Mouse (Mus musculus) lung, postnatal 0 days (tissue): ENCODE data around the gene Trp73. TPM values are rescaled to one million over a fixed set of nuclear protein-coding genes. Genes with fewer than 3 reads are reported as not detected.

ENCODE experiments used
- ATAC-seq: fragments of 200-750 bp; cut with Nextera tagmentation; 2 replicates; pipeline ENCODE4 v1.8.0; 2017; ENCODE audit warnings: moderate library complexity
- DNase-seq: peaks from one replicate; pipeline ENCODE4 v3.0.0-alpha.2; 2016; ENCODE audit warnings: low spot score
- H3K27ac ChIP-seq: fragments of 300-500 bp; sonication (generic); 2 replicates; pipeline ENCODE4 v1.5.1; 2014; ENCODE audit warnings: antibody characterized with exemption, mild to moderate bottlenecking, low read length, mixed read lengths
- H3K27me3 ChIP-seq: fragments of 300-500 bp; sonication (generic); replicated peaks from 2 replicates; pipeline ENCODE4 v1.6.1; 2014; ENCODE audit warnings: low read length, mixed read lengths; ENCODE audit not compliant: insufficient read depth
- H3K36me3 ChIP-seq: fragments of 300-500 bp; sonication (generic); 2 replicates; pipeline ENCODE4 v1.6.1; 2014; ENCODE audit warnings: low read length, mixed read lengths; ENCODE audit not compliant: insufficient read depth
- H3K4me1 ChIP-seq: fragments of 300-500 bp; sonication (generic); 2 replicates; pipeline ENCODE4 v1.6.1; 2014; ENCODE audit warnings: antibody characterized with exemption, low read depth, low read length, mixed read lengths; ENCODE audit not compliant: insufficient read depth
- H3K4me2 ChIP-seq: fragments of 300-500 bp; sonication (generic); replicated peaks from 2 replicates; pipeline ENCODE4 v1.6.1; 2014; ENCODE audit warnings: low read depth, mild to moderate bottlenecking, low read length, moderate library complexity, mixed read lengths
- H3K4me3 ChIP-seq: fragments of 300-500 bp; sonication (generic); 2 replicates; pipeline ENCODE4 v1.5.1; 2014; ENCODE audit warnings: low read depth, low read length
- H3K9ac ChIP-seq: fragments of 300-500 bp; sonication (generic); replicated peaks from 2 replicates; pipeline ENCODE4 v1.6.1; 2014; ENCODE audit warnings: low read depth, mild to moderate bottlenecking
- H3K9me3 ChIP-seq: fragments of 300-500 bp; sonication (generic); 2 replicates; pipeline ENCODE4 v1.6.1; 2016; ENCODE audit warnings: low read length, mixed read lengths
- CTCF ChIP-seq: IDR thresholded peaks from 2 replicates; pipeline ENCODE4 v1.5.1; 2016; ENCODE audit warnings: antibody characterized with exemption, mild to moderate bottlenecking
- EP300 ChIP-seq: IDR thresholded peaks from 2 replicates; pipeline ENCODE4 v1.6.1; 2016; ENCODE audit warnings: antibody characterized with exemption, mild to moderate bottlenecking, control low read depth
- WGBS: fragments of 180-500 bp; shearing (Covaris S2); extraction: QIAGEN DNeasy Blood & Tissue Kit; methylation state at CpG from one replicate; pipeline ENCODE4 v1.1.7; 2014; 5-methylcytosine and 5-hydroxymethylcytosine counted together
- polyA plus RNA-seq: library from polyadenylated mRNA; unstranded; fragments of >200 nt; fragmentation: Nextera tagmentation; extraction: Ambion mirVana; gene quantifications from 2 replicates; pipeline ENCODE4 v1.2.1, GENCODE M21; 2015

The Trp73 gene
- polyA plus RNA-seq, 1 experiment from 2014 or later = 1.8 TPM

DNA sequence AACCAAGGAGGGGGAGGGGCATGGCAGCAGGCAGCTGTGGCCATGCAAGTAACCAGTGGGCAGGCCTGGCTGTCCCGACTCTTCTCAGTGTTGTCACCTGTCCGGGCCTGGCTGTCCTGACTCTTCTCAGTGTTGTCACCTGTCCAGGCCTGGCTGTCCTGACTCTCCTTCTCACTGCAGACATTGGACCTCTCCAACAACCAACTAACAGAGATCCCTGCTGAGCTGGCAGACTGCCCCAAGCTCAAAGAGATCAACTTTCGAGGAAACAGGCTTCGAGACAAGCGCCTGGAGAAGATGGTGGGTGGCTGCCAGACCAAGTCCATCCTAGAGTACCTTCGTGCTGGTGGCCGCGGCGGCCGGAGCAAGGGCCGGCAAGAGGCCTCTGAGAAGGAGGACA, 124.5 kb downstream of the Trp73 start:
- no peaks in the 10 kb centered on the region for H3K9me3 ChIP-seq
- no peak overlapping the region for H3K9ac ChIP-seq
- peaks cover 21% of the 10 kb centered on the region; the same call in 1 of the 2 replicates for H3K36me3 ChIP-seq
- H3K4me3 ChIP-seq = no peak overlapping the region
- 89% methylated on average over 11 of the region's 11 CpGs for WGBS
- peaks cover 9% of the 10 kb centered on the region; the same call in 1 of the 2 replicates for H3K4me1 ChIP-seq
- H3K4me2 ChIP-seq = no peak overlapping the region
- no peak for TF ChIP-seq CTCF
- no peak for TF ChIP-seq EP300
- DNase-seq (no peak), ATAC-seq (no peak)
- no peaks in the 10 kb centered on the region for H3K27me3 ChIP-seq
- H3K27ac ChIP-seq = no peak overlapping the region

- H3K27ac ChIP-seq = peak overlapping the region; percentile 58
- under 1% methylated on average over 39 of the region's 55 CpGs for WGBS
- peaks cover 7% of the 10 kb centered on the region; the same call in 1 of the 2 replicates for H3K36me3 ChIP-seq
- no peak for DNase-seq
- H3K27me3 ChIP-seq = no peaks in the 10 kb centered on the region
- peaks cover 9% of the 10 kb centered on the region; the same call in 1 of the 2 replicates for H3K4me1 ChIP-seq
- no peak for ATAC-seq
- H3K4me3 ChIP-seq = peak overlapping the region; percentile 97
- H3K9ac ChIP-seq = peak overlapping the region; percentile 92
- H3K4me2 ChIP-seq = peak overlapping the region; percentile 97
- TF ChIP-seq CTCF = no peak
- TF ChIP-seq EP300 = no peak
- no peaks in the 10 kb centered on the region for H3K9me3 ChIP-seq
Observed at GRCm38 (mm10) chr4:154012132-154012882, 127.7 kb downstream of the Trp73 start.

GRCm38 (mm10) chr4:154011646-154012089, 128.3 kb downstream of the Trp73 start, which contains the start of gene Lrrc47:
Gene Lrrc47, plus strand, starts transcription at chr4:154011731.
- no peak for TF ChIP-seq CTCF
- no peak for TF ChIP-seq EP300
- 0% methylated on average over 41 of the region's 59 CpGs for WGBS
- H3K4me3 ChIP-seq = peak within 1 kb of the TSS; percentile 97
- DNase-seq (peak; percentile 93), ATAC-seq (peak; percentile 95)
- H3K27ac ChIP-seq = peak within 1 kb of the TSS; percentile 58
- H3K27me3 ChIP-seq = no peaks in the 10 kb centered on the region
- peak within 1 kb of the TSS; percentile 97 for H3K4me2 ChIP-seq
- peaks cover 9% of the 10 kb centered on the region; the same call in 1 of the 2 replicates for H3K4me1 ChIP-seq
- H3K36me3 ChIP-seq = peaks cover 5% of the 10 kb centered on the region; the same call in 1 of the 2 replicates
- H3K9ac ChIP-seq = peak within 1 kb of the TSS; percentile 92
- H3K9me3 ChIP-seq = no peaks in the 10 kb centered on the region

GRCm38 (mm10) chr4:154010907-154011645, 128.9 kb downstream of the Trp73 start:
- TF ChIP-seq EP300 (no peak), CTCF (no peak)
- Histone ChIP-seq H3K9me3 (no peaks in the 10 kb centered on the region), H3K27me3 (no peaks in the 10 kb centered on the region), H3K4me3 (peak overlapping the region; percentile 97), H3K4me1 (peaks cover 9% of the 10 kb centered on the region; the same call in 1 of the 2 replicates), H3K27ac (no peak overlapping the region; the same call in 1 of the 2 replicates), H3K4me2 (peak overlapping the region; percentile 97), H3K9ac (peak overlapping the region; percentile 35; the same call in 1 of the 2 replicates), H3K36me3 (peaks cover 5% of the 10 kb centered on the region; the same call in 1 of the 2 replicates)
- DNase-seq = no peak
- 25% methylated on average over 13 of the region's 13 CpGs for WGBS
- peak; percentile 27; the same call in 1 of the 2 replicates for ATAC-seq

DNA sequence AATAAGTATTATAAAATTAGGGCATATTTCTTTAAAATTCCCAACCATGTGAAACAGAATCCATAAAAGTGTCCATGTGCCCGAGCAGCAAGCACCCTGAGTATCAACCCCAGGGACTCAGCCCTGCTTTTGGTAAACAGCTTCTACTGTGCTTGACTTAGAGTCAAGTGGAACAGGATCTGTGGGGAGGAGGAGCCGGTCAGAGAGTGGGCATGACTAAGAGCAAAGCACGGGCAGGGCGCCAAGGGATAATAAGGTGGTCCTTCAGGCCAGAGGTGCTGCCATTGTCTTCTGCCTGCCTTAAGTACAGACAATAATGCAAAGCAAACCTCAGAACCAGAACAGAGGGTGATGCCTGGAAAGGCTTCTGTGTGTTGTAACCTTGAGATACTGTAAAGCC, 132.2 kb downstream of the Trp73 start:
- no peaks in the 10 kb centered on the region for H3K9me3 ChIP-seq
- H3K36me3 ChIP-seq = 0 out of 2 replicates have a peak, but pooled peaks cover 4% of the 10 kb centered on the region
- ATAC-seq (peak; percentile 68), DNase-seq (peak; percentile 75)
- no peak overlapping the region for H3K4me2 ChIP-seq
- H3K9ac ChIP-seq = no peak overlapping the region
- H3K4me3 ChIP-seq = no peak overlapping the region
- peak overlapping the region; percentile 59 for H3K27ac ChIP-seq
- H3K4me1 ChIP-seq = peaks cover 7% of the 10 kb centered on the region; the same call in 1 of the 2 replicates
- H3K27me3 ChIP-seq = no peaks in the 10 kb centered on the region
- 38% methylated on average over 4 of the region's 4 CpGs for WGBS
- no peak for TF ChIP-seq EP300
- TF ChIP-seq CTCF = no peak

- Histone ChIP-seq H3K9ac (no peak overlapping the region), H3K4me3 (no peak overlapping the region), H3K36me3 (peaks cover 13% of the 10 kb centered on the region; the same call in 1 of the 2 replicates), H3K27me3 (no peaks in the 10 kb centered on the region), H3K4me1 (0 out of 2 replicates have a peak, but pooled peaks cover 4% of the 10 kb centered on the region), H3K27ac (no peak overlapping the region), H3K4me2 (no peak overlapping the region), H3K9me3 (no peaks in the 10 kb centered on the region)
- DNase-seq (no peak), ATAC-seq (no peak)
- no peak for TF ChIP-seq EP300
- TF ChIP-seq CTCF = no peak
- WGBS = 87% methylated on average over 6 of the region's 6 CpGs
Observed at GRCm38 (mm10) chr4:154006264-154006663, 133.7 kb downstream of the Trp73 start.

Other genes starting within 250 kb of the Trp73 start
- gene A430005L14Rik, start 183.0 kb downstream of the Trp73 start, polyA plus RNA-seq = 57.6 and 61.5 TPM in 2 replicates
- gene Dffb, start 165.1 kb downstream of the Trp73 start, polyA plus RNA-seq = 8.1 and 8.6 TPM in 2 replicates
- 9.6 and 10.1 TPM in 2 replicates for gene Cep104, start 165.0 kb downstream of the Trp73 start, polyA plus RNA-seq
- 15.2 and 15.4 TPM in 2 replicates for gene Lrrc47, start 128.5 kb downstream of the Trp73 start, polyA plus RNA-seq
- gene Smim1, start 114.0 kb downstream of the Trp73 start, polyA plus RNA-seq = 57.9 and 59.4 TPM in 2 replicates
- gene Ccdc27, start 97.5 kb downstream of the Trp73 start, polyA plus RNA-seq = not detected in 2 replicates
- gene Wrap73, start 2.2 kb upstream of the Trp73 start, polyA plus RNA-seq = 19.8 and 21.6 TPM in 2 replicates
- 249 and 268 TPM in 2 replicates for gene Tprgl, start 20.5 kb upstream of the Trp73 start, polyA plus RNA-seq
- 24.1 and 25.5 TPM in 2 replicates for gene Megf6, start 30.5 kb upstream of the Trp73 start, polyA plus RNA-seq
- 15.9 and 20.2 TPM in 2 replicates for gene Arhgef16, start 161.5 kb upstream of the Trp73 start, polyA plus RNA-seq
- not detected in 2 replicates for gene B230104I21Rik, start 195.9 kb upstream of the Trp73 start, polyA plus RNA-seq